Mouse (Mus musculus): ENCODE measurements around the gene Ranbp3l.

Ranbp3l gene

DNA sequence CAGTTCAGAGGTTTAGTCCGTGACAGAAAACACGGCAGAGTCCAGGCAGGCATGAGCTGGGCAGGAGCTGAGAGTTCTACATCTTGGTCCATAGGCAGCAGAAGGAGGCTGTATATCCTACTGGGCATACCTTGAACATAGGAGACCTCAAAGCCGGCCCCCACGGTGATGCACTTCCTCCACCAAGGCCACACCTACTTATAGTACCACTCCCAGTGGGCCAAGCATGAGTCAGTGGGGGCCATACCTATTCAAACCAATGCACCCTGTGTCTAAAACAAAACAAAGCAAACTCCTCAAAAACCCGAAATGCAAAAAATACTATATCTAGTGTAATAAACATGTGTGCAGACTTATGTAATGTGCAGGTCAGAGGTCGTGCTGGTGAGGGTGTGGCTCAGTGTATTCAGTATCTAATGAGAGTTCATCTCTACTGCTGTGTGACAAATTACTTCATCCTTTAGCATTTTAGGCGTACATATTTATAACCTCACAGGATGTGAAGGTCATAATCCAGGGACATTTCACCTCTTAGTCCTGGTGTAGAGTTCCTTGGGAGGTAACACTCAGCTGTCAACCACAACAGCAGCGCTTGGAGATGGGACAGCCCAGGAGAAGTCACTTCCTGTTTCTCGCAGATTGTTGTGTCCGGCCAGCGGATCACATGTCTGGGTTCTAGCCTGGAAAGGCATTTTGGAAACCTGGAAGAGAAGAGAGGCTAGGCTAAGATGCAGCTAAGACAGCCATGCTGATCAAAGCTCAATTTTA is 126.0 kb downstream of the Ranbp3l start:
- Histone ChIP-seq H3K4me3 (replicated peaks; ENCODE audit: low read length) (peak overlapping the region; percentile 66), H3K4me1 (replicated peaks; ENCODE audit: low read depth, low read length) (peaks cover 21% of the 10 kb centered on the region), H3K36me3 (ENCODE audit: insufficient read depth, low read length) (peaks cover 78% of the 10 kb centered on the region)

GRCm38 (mm10) chr15:9094366-9094750 is 126.6 kb downstream of the Ranbp3l start:
- H3K4me3 ChIP-seq (replicated peaks; ENCODE audit: low read length) = peak overlapping the region; percentile 66
- H3K36me3 ChIP-seq (ENCODE audit: insufficient read depth, low read length) = peaks cover 77% of the 10 kb centered on the region
- H3K4me1 ChIP-seq (replicated peaks; ENCODE audit: low read depth, low read length) = peaks cover 20% of the 10 kb centered on the region
- TF ChIP-seq NANOG (IDR thresholded peaks at IDR 0.05; ENCODE audit: borderline replicate concordance, low read length) (no peak), POU5F1 (IDR thresholded peaks at IDR 0.05; ENCODE audit: borderline replicate concordance, low read length) (no peak), CTCF (conservative IDR thresholded peaks at IDR 0.05; ENCODE audit: low read length) (no peak)
- no peaks in the 10 kb centered on the region for H3K27me3 ChIP-seq (ENCODE audit: insufficient read depth, low read length)
- no peaks in the 10 kb centered on the region for H3K9me3 ChIP-seq (ENCODE audit: low read length)

More for the DNA sequence above, 126.0 kb downstream of the Ranbp3l start:
- Histone ChIP-seq H3K27me3 (ENCODE audit: insufficient read depth, low read length) (no peaks in the 10 kb centered on the region), H3K9me3 (ENCODE audit: low read length) (no peaks in the 10 kb centered on the region)
- no peak for TF ChIP-seq CTCF (conservative IDR thresholded peaks at IDR 0.05; ENCODE audit: low read length)
- TF ChIP-seq POU5F1 (IDR thresholded peaks at IDR 0.05; ENCODE audit: borderline replicate concordance, low read length) = no peak
- TF ChIP-seq NANOG (IDR thresholded peaks at IDR 0.05; ENCODE audit: borderline replicate concordance, low read length) = no peak

DNA sequence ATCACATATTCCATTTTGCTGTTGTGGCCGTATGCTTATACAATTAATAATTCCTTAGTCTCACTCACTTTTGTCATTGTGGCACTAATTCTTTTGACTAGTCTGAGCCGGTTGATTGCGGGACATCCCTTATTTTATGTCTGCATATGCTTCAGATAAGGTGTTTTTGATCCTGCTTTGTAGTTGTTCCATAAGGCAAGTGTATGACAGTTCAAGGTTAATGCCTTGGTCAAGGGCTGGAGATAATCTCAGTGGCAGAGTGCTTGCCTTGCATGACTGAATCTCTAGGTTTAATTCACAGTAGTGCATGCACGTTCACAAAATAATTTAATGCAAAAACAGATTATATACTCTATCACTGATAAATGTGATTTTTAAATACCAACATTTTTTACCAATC is 129.1 kb downstream of the Ranbp3l start:
- no peak for TF ChIP-seq POU5F1 (IDR thresholded peaks at IDR 0.05; ENCODE audit: borderline replicate concordance, low read length)
- no peak for TF ChIP-seq CTCF (conservative IDR thresholded peaks at IDR 0.05; ENCODE audit: low read length)
- TF ChIP-seq NANOG (IDR thresholded peaks at IDR 0.05; ENCODE audit: borderline replicate concordance, low read length) = no peak
- Histone ChIP-seq H3K36me3 (ENCODE audit: insufficient read depth, low read length) (peaks cover 84% of the 10 kb centered on the region), H3K27me3 (ENCODE audit: insufficient read depth, low read length) (no peaks in the 10 kb centered on the region), H3K4me3 (replicated peaks; ENCODE audit: low read length) (no peak overlapping the region), H3K4me1 (replicated peaks; ENCODE audit: low read depth, low read length) (peaks cover 20% of the 10 kb centered on the region), H3K9me3 (ENCODE audit: low read length) (no peaks in the 10 kb centered on the region)

- H3K4me1 ChIP-seq (replicated peaks; ENCODE audit: low read depth, low read length) = peaks cover 2% of the 10 kb centered on the region; the same call in 1 of the 2 replicates
- peaks cover 96% of the 10 kb centered on the region for H3K36me3 ChIP-seq (ENCODE audit: insufficient read depth, low read length)
- TF ChIP-seq POU5F1 (IDR thresholded peaks at IDR 0.05; ENCODE audit: borderline replicate concordance, low read length) = no peak
- no peak for TF ChIP-seq CTCF (conservative IDR thresholded peaks at IDR 0.05; ENCODE audit: low read length)
- no peak for TF ChIP-seq NANOG (IDR thresholded peaks at IDR 0.05; ENCODE audit: borderline replicate concordance, low read length)
- no peaks in the 10 kb centered on the region for H3K9me3 ChIP-seq (ENCODE audit: low read length)
- H3K4me3 ChIP-seq (replicated peaks; ENCODE audit: low read length) = no peak overlapping the region
- no peaks in the 10 kb centered on the region for H3K27me3 ChIP-seq (ENCODE audit: insufficient read depth, low read length)
These were observed 132.8 kb downstream of the Ranbp3l start for GRCm38 (mm10) chr15:9100446-9101077.

DNA sequence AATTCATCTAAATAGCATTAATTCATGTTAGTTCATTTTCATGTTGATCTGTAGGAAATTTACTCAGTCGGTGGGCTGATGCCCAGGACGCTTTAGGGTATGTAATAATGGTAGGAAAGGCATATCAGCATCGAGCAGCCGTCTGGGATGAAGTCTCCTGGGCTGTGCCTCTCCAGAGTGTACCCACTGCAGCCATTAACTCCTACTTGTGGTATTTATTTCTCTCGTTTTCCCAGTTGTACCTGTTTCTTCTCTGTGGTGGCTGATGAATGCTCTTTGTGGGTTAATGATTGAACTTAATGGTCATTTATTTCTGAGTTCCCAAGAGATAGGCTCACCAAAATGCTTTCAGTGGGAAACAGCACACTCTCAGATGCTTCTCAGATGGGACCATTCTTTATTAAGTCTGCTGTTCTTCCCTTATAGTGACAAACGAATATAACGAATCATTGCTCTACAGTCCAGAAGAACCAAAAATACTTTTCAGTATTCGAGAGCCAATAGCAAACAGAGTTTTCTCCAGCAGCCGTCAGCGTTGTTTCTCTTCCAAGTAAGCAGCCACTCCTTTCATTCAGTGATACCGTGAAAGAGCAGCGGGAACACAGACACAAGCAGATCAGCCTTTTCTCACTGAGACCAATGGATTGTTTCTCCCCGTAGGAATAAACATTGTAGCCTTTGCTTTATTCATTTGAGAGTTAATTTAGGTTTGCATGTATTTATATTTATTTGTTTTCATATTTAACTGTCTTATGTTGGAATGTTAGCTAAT is 138.7 kb downstream of the Ranbp3l start:
- H3K4me1 ChIP-seq (replicated peaks; ENCODE audit: low read depth, low read length) = no peaks in the 10 kb centered on the region
- TF ChIP-seq CTCF (conservative IDR thresholded peaks at IDR 0.05; ENCODE audit: low read length) (no peak), POU5F1 (IDR thresholded peaks at IDR 0.05; ENCODE audit: borderline replicate concordance, low read length) (no peak), NANOG (IDR thresholded peaks at IDR 0.05; ENCODE audit: borderline replicate concordance, low read length) (no peak)
- no peaks in the 10 kb centered on the region for H3K9me3 ChIP-seq (ENCODE audit: low read length)
- no peak overlapping the region for H3K4me3 ChIP-seq (replicated peaks; ENCODE audit: low read length)
- H3K36me3 ChIP-seq (ENCODE audit: insufficient read depth, low read length) = peaks cover 82% of the 10 kb centered on the region
- H3K27me3 ChIP-seq (ENCODE audit: insufficient read depth, low read length) = no peaks in the 10 kb centered on the region

DNA sequence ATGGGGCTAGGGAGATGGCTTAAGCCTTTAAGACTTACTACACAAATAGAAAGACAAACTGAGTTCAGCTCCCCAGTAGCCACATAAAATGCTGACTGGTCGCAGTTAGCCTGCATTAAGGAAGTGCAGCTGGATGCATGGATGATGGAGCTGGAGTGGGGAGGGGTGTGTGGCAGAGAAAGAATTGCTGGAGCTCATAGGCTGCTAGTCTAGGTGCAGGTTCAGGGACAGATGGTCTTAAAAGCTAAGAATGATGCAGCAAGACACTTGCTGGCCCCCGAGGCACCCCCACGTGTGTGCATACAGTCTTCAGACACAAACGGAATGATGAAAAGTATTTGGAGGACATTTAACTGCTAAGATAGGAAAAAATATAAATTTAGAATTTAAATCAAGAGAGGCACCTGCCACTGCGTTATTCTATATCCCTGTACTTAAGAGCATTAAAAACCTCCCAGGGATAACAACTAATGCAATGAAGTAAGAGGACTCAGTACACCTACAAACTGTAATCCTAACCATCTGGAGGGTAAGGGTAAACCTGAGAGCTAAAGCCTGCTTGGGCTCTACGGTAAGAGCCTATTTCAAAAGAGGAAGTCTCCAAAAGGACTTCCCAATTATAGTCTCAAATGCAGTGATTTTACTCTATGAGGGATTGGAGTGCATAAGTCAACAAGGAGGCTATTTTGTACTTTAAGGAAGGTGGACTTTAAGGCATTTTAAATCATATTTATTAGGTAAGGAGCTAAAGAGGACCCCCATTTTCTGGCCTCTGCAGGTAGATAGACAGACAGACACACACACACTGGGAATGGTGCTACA is 143.0 kb downstream of the Ranbp3l start:
- no peak overlapping the region for H3K4me3 ChIP-seq (replicated peaks; ENCODE audit: low read length)
- no peaks in the 10 kb centered on the region for H3K9me3 ChIP-seq (ENCODE audit: low read length)
- H3K27me3 ChIP-seq (ENCODE audit: insufficient read depth, low read length) = no peaks in the 10 kb centered on the region
- peaks cover 12% of the 10 kb centered on the region; the same call in 1 of the 2 replicates for H3K4me1 ChIP-seq (replicated peaks; ENCODE audit: low read depth, low read length)
- TF ChIP-seq CTCF (conservative IDR thresholded peaks at IDR 0.05; ENCODE audit: low read length) (no peak), POU5F1 (IDR thresholded peaks at IDR 0.05; ENCODE audit: borderline replicate concordance, low read length) (no peak), NANOG (IDR thresholded peaks at IDR 0.05; ENCODE audit: borderline replicate concordance, low read length) (no peak)
- peaks cover 82% of the 10 kb centered on the region for H3K36me3 ChIP-seq (ENCODE audit: insufficient read depth, low read length)

DNA sequence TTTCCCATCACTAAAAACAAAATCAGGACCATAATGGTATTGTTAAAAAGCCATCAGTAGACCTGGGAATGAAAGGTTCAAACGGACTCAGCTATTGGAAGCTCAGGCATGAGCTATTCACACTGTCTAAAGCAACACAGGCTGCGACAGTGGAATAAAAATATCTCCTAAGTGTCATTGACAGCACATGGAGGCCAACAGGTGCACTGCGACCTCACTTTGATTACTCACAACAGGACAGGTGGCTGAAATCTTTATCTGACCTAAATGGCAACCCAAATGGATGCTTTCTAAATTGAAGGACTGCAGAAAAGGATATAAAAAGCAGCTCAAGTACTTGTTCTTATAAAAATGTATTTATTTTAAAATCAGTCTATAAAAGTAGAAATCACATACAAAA is 143.9 kb downstream of the Ranbp3l start:
- Histone ChIP-seq H3K4me3 (replicated peaks; ENCODE audit: low read length) (no peak overlapping the region), H3K9me3 (ENCODE audit: low read length) (no peaks in the 10 kb centered on the region), H3K36me3 (ENCODE audit: insufficient read depth, low read length) (peaks cover 85% of the 10 kb centered on the region), H3K27me3 (ENCODE audit: insufficient read depth, low read length) (no peaks in the 10 kb centered on the region), H3K4me1 (replicated peaks; ENCODE audit: low read depth, low read length) (peaks cover 12% of the 10 kb centered on the region; the same call in 1 of the 2 replicates)
- TF ChIP-seq NANOG (IDR thresholded peaks at IDR 0.05; ENCODE audit: borderline replicate concordance, low read length) (no peak), CTCF (conservative IDR thresholded peaks at IDR 0.05; ENCODE audit: low read length) (no peak), POU5F1 (IDR thresholded peaks at IDR 0.05; ENCODE audit: borderline replicate concordance, low read length) (no peak)
